Mouse (Mus musculus): ENCODE data around the gene Sema5a. TPM values are rescaled to one million over a fixed set of nuclear protein-coding genes. Genes with fewer than 3 reads are reported as not detected.

Sema5a gene
- polyA plus RNA-seq, 1 experiment from 2014 or later: 0.63 TPM

- Histone ChIP-seq H3K4me3 (replicated peaks) (no peak overlapping the region), H3K36me3 (no peaks in the 10 kb centered on the region), H3K4me2 (no peak overlapping the region), H3K27me3 (no peaks in the 10 kb centered on the region), H3K27ac (no peak overlapping the region), H3K9ac (no peak overlapping the region), H3K4me1 (replicated peaks) (no peaks in the 10 kb centered on the region), H3K9me3 (replicated peaks) (no peaks in the 10 kb centered on the region)
- ATAC-seq (ENCODE audit: low read depth): no peak
- no peak for DNase-seq
- WGBS (ENCODE audit: insufficient replicate concordance): 67% methylated on average over 3 of the region's 3 CpGs
These were observed 163.2 kb downstream of the Sema5a start for GRCm38 (mm10) chr15:32407766-32408165.

- no peak overlapping the region for H3K4me3 ChIP-seq (replicated peaks)
- no peaks in the 10 kb centered on the region for H3K4me1 ChIP-seq (replicated peaks)
- H3K9me3 ChIP-seq (replicated peaks): no peaks in the 10 kb centered on the region
- H3K9ac ChIP-seq: no peak overlapping the region
- H3K27me3 ChIP-seq: no peaks in the 10 kb centered on the region
- no peak overlapping the region for H3K27ac ChIP-seq
- no peaks in the 10 kb centered on the region for H3K36me3 ChIP-seq
- DNase-seq (no peak), ATAC-seq (ENCODE audit: low read depth) (no peak)
- WGBS (ENCODE audit: insufficient replicate concordance): 59% methylated on average over 2 of the region's 2 CpGs
- H3K4me2 ChIP-seq: no peak overlapping the region
These were observed 171.7 kb downstream of the Sema5a start for GRCm38 (mm10) chr15:32416291-32416690.

- Histone ChIP-seq H3K27me3 (no peaks in the 10 kb centered on the region), H3K4me3 (replicated peaks) (no peak overlapping the region), H3K9ac (no peak overlapping the region), H3K4me1 (replicated peaks) (no peaks in the 10 kb centered on the region), H3K9me3 (replicated peaks) (no peaks in the 10 kb centered on the region), H3K4me2 (no peak overlapping the region), H3K36me3 (no peaks in the 10 kb centered on the region), H3K27ac (no peak overlapping the region)
- DNase-seq (no peak), ATAC-seq (ENCODE audit: low read depth) (no peak)
- 72% methylated on average over 6 of the region's 6 CpGs for WGBS (ENCODE audit: insufficient replicate concordance)
These were observed 178.0 kb downstream of the Sema5a start for GRCm38 (mm10) chr15:32422631-32423030.

GRCm38 (mm10) chr15:32423061-32423460, 178.5 kb downstream of the Sema5a start:
- Histone ChIP-seq H3K9me3 (replicated peaks) (no peaks in the 10 kb centered on the region), H3K4me1 (replicated peaks) (no peaks in the 10 kb centered on the region), H3K4me2 (no peak overlapping the region), H3K36me3 (no peaks in the 10 kb centered on the region), H3K9ac (no peak overlapping the region), H3K27me3 (no peaks in the 10 kb centered on the region), H3K27ac (no peak overlapping the region), H3K4me3 (replicated peaks) (no peak overlapping the region)
- ATAC-seq (ENCODE audit: low read depth) (no peak), DNase-seq (no peak)
- WGBS (ENCODE audit: insufficient replicate concordance): 60% methylated on average over 6 of the region's 6 CpGs

GRCm38 (mm10) chr15:32427188-32427924, 182.7 kb downstream of the Sema5a start:
- H3K36me3 ChIP-seq: no peaks in the 10 kb centered on the region
- H3K9ac ChIP-seq: no peak overlapping the region
- no peaks in the 10 kb centered on the region for H3K4me1 ChIP-seq (replicated peaks)
- 76% methylated on average over 7 of the region's 7 CpGs for WGBS (ENCODE audit: insufficient replicate concordance)
- ATAC-seq (ENCODE audit: low read depth) (no peak), DNase-seq (no peak)
- no peaks in the 10 kb centered on the region for H3K9me3 ChIP-seq (replicated peaks)
- no peak overlapping the region for H3K4me2 ChIP-seq
- no peaks in the 10 kb centered on the region for H3K27me3 ChIP-seq
- no peak overlapping the region for H3K4me3 ChIP-seq (replicated peaks)
- H3K27ac ChIP-seq: no peak overlapping the region

- Histone ChIP-seq H3K4me1 (replicated peaks) (no peaks in the 10 kb centered on the region), H3K9ac (no peak overlapping the region), H3K36me3 (no peaks in the 10 kb centered on the region), H3K27ac (no peak overlapping the region), H3K4me2 (no peak overlapping the region), H3K4me3 (replicated peaks) (no peak overlapping the region), H3K27me3 (no peaks in the 10 kb centered on the region), H3K9me3 (replicated peaks) (no peaks in the 10 kb centered on the region)
- ATAC-seq (ENCODE audit: low read depth) (no peak), DNase-seq (no peak)
- 60% methylated on average over 13 of the region's 13 CpGs for WGBS (ENCODE audit: insufficient replicate concordance)
These were observed 188.6 kb downstream of the Sema5a start for GRCm38 (mm10) chr15:32432927-32433832.

- Histone ChIP-seq H3K4me1 (replicated peaks) (no peaks in the 10 kb centered on the region), H3K27me3 (no peaks in the 10 kb centered on the region), H3K27ac (no peak overlapping the region), H3K9ac (no peak overlapping the region), H3K36me3 (no peaks in the 10 kb centered on the region), H3K4me2 (no peak overlapping the region), H3K9me3 (replicated peaks) (no peaks in the 10 kb centered on the region), H3K4me3 (replicated peaks) (no peak overlapping the region)
- DNase-seq: no peak
- ATAC-seq (ENCODE audit: low read depth): no peak
These were observed 189.2 kb downstream of the Sema5a start for GRCm38 (mm10) chr15:32433833-32434155.

- Histone ChIP-seq H3K36me3 (no peaks in the 10 kb centered on the region), H3K27ac (no peak overlapping the region), H3K27me3 (no peaks in the 10 kb centered on the region), H3K4me2 (no peak overlapping the region), H3K9me3 (replicated peaks) (no peaks in the 10 kb centered on the region), H3K4me3 (replicated peaks) (no peak overlapping the region), H3K9ac (no peak overlapping the region), H3K4me1 (replicated peaks) (no peaks in the 10 kb centered on the region)
- no peak for DNase-seq
- no peak for ATAC-seq (ENCODE audit: low read depth)
These were observed 189.7 kb downstream of the Sema5a start for GRCm38 (mm10) chr15:32434274-32434673.

- H3K9ac ChIP-seq: no peak overlapping the region
- H3K27ac ChIP-seq: no peak overlapping the region
- H3K27me3 ChIP-seq: no peaks in the 10 kb centered on the region
- no peak overlapping the region for H3K4me2 ChIP-seq
- H3K9me3 ChIP-seq (replicated peaks): no peaks in the 10 kb centered on the region
- 13% methylated on average over 6 of the region's 6 CpGs for WGBS (ENCODE audit: insufficient replicate concordance)
- H3K4me3 ChIP-seq (replicated peaks): no peak overlapping the region
- H3K36me3 ChIP-seq: no peaks in the 10 kb centered on the region
- DNase-seq (no peak), ATAC-seq (ENCODE audit: low read depth) (no peak)
- H3K4me1 ChIP-seq (replicated peaks): no peaks in the 10 kb centered on the region
These were observed 193.0 kb downstream of the Sema5a start for GRCm38 (mm10) chr15:32437654-32438053.

- H3K4me2 ChIP-seq: no peak overlapping the region
- no peak for DNase-seq
These were observed 198.1 kb downstream of the Sema5a start for GRCm38 (mm10) chr15:32442745-32443144.

GRCm38 (mm10) chr15:32447558-32448349, 203.1 kb downstream of the Sema5a start:
- 66% methylated on average over 7 of the region's 7 CpGs for WGBS (ENCODE audit: insufficient replicate concordance)
- Histone ChIP-seq H3K4me1 (replicated peaks) (no peaks in the 10 kb centered on the region), H3K27me3 (no peaks in the 10 kb centered on the region), H3K9ac (no peak overlapping the region), H3K27ac (no peak overlapping the region), H3K4me2 (no peak overlapping the region), H3K4me3 (replicated peaks) (no peak overlapping the region), H3K9me3 (replicated peaks) (no peaks in the 10 kb centered on the region), H3K36me3 (no peaks in the 10 kb centered on the region)
- no peak for DNase-seq
- no peak for ATAC-seq (ENCODE audit: low read depth)

More at GRCm38 (mm10) chr15:32442745-32443144, 198.1 kb downstream of the Sema5a start:
- 78% methylated on average over 4 of the region's 4 CpGs for WGBS (ENCODE audit: insufficient replicate concordance)
- ATAC-seq (ENCODE audit: low read depth): no peak
- H3K27ac ChIP-seq: no peak overlapping the region
- H3K9me3 ChIP-seq (replicated peaks): no peaks in the 10 kb centered on the region
- no peak overlapping the region for H3K9ac ChIP-seq
- no peaks in the 10 kb centered on the region for H3K36me3 ChIP-seq
- H3K4me3 ChIP-seq (replicated peaks): no peak overlapping the region
- no peaks in the 10 kb centered on the region for H3K27me3 ChIP-seq
- H3K4me1 ChIP-seq (replicated peaks): no peaks in the 10 kb centered on the region

Measured in liver, embryonic 13.5 days (tissue).